Mouse (Mus musculus) heart, embryonic 14.5 days (tissue): ENCODE measurements at regions not wholly inside any gene's neighbourhood (a gene's known extent, or its start where the extent isn't known, plus 50 kb on each side); places are given as distances from the start of the nearest gene placed in this dataset.

Source experiments
- ATAC-seq: fragments of 200-750 bp; cut with Nextera tagmentation; 2 replicates; pipeline ENCODE4 v1.8.0; 2017; ENCODE audit warnings: low read depth, moderate TSS enrichment; ENCODE audit not compliant: insufficient number of reproducible peaks, insufficient read depth, low FRiP score
- H3K27ac ChIP-seq, 2 experiments: fragments of 200-500 bp in 1 of 2; fragments of 300-500 bp in 1 of 2; sonication (generic) in 1 of 2; replicated peaks in 1 of 2; 2 replicates each; pipeline ENCODE4 v1.5.1; 2012 to 2014; ENCODE audit warnings: low read depth in 2 of 2, low read length in 2 of 2, control low read depth in 1 of 2, mild to moderate bottlenecking in 1 of 2, mixed read lengths in 1 of 2; ENCODE audit not compliant: control insufficient read depth in 1 of 2, insufficient read depth in 1 of 2
- H3K27me3 ChIP-seq: fragments of 300-500 bp; sonication (generic); 2 replicates; pipeline ENCODE4 v1.6.1; 2014; ENCODE audit warnings: mild to moderate bottlenecking, low read length, control low read depth; ENCODE audit not compliant: control insufficient read depth, insufficient read depth
- H3K36me3 ChIP-seq: fragments of 300-500 bp; sonication (generic); 2 replicates; pipeline ENCODE4 v1.6.1; 2014; ENCODE audit warnings: mild to moderate bottlenecking, control low read depth, low read length, mixed read lengths; ENCODE audit not compliant: control insufficient read depth, insufficient read depth
- H3K4me1 ChIP-seq, 2 experiments: fragments of 200-500 bp in 1 of 2; fragments of 300-500 bp in 1 of 2; sonication (generic) in 1 of 2; 2 replicates each; pipeline ENCODE4 v1.6.1; 2012 to 2014; ENCODE audit warnings: low read length in 2 of 2, control low read depth in 1 of 2, mixed read lengths in 1 of 2; ENCODE audit not compliant: control insufficient read depth in 2 of 2, insufficient read depth in 2 of 2
- H3K4me2 ChIP-seq: fragments of 300-500 bp; sonication (generic); 2 replicates; pipeline ENCODE4 v1.6.1; 2014; ENCODE audit warnings: mild to moderate bottlenecking, low read length
- H3K4me3 ChIP-seq, 2 experiments: fragments of 200-500 bp in 1 of 2; fragments of 300-500 bp in 1 of 2; sonication (generic) in 1 of 2; 2 replicates each; pipeline ENCODE4 v1.5.1; 2012 to 2014; ENCODE audit warnings: low read length in 2 of 2, mild to moderate bottlenecking in 2 of 2, control low read depth in 1 of 2, low read depth in 1 of 2, moderate library complexity in 1 of 2; ENCODE audit not compliant: control insufficient read depth in 1 of 2, insufficient read depth in 1 of 2
- H3K9ac ChIP-seq: fragments of 300-500 bp; sonication (generic); 2 replicates; pipeline ENCODE4 v1.6.1; 2014; ENCODE audit warnings: mild to moderate bottlenecking, low read length
- H3K9me3 ChIP-seq: fragments of 300-500 bp; sonication (generic); 2 replicates; pipeline ENCODE4 v1.6.1; 2016; ENCODE audit warnings: low read length, control low read depth; ENCODE audit not compliant: control insufficient read depth
- WGBS: fragments of 180-500 bp; shearing (Covaris S2); extraction: QIAGEN DNeasy Blood & Tissue Kit; methylation state at CpG from one replicate; pipeline ENCODE4 v1.1.7; 2014; 5-methylcytosine and 5-hydroxymethylcytosine counted together

GRCm38 (mm10) chr11:8285271-8285670 lies 379.1 kb downstream of the Tns3 start:
- Histone ChIP-seq H3K9ac (no peak overlapping the region), H3K36me3 (no peaks in the 10 kb centered on the region), H3K4me1 (no peaks in the 10 kb centered on the region), H3K4me3 (no peak overlapping the region), H3K27me3 (no peaks in the 10 kb centered on the region), H3K4me2 (no peak overlapping the region), H3K9me3 (no peaks in the 10 kb centered on the region), H3K27ac (no peak overlapping the region)
- WGBS = 89% methylated on average over 1 of the region's 1 CpGs
- ATAC-seq = no peak

- H3K4me3 ChIP-seq = no peak overlapping the region
- H3K27ac ChIP-seq = no peak overlapping the region
- no peak for ATAC-seq
- no peaks in the 10 kb centered on the region for H3K36me3 ChIP-seq
- no peaks in the 10 kb centered on the region for H3K9me3 ChIP-seq
- H3K4me1 ChIP-seq = no peaks in the 10 kb centered on the region
- 58% methylated on average over 4 of the region's 4 CpGs for WGBS
- no peak overlapping the region for H3K4me2 ChIP-seq
- no peaks in the 10 kb centered on the region for H3K27me3 ChIP-seq
- no peak overlapping the region for H3K9ac ChIP-seq
Observed at GRCm38 (mm10) chr11:8275203-8275602, 389.1 kb downstream of the Tns3 start.

GRCm38 (mm10) chr11:8269171-8269570 lies 395.2 kb downstream of the Tns3 start:
- no peak for ATAC-seq
- no peaks in the 10 kb centered on the region for H3K36me3 ChIP-seq
- H3K27ac ChIP-seq = no peak overlapping the region
- WGBS = 62% methylated on average over 2 of the region's 2 CpGs
- H3K9ac ChIP-seq = no peak overlapping the region
- H3K4me3 ChIP-seq = no peak overlapping the region
- H3K4me1 ChIP-seq = no peaks in the 10 kb centered on the region
- no peaks in the 10 kb centered on the region for H3K27me3 ChIP-seq
- H3K9me3 ChIP-seq = no peaks in the 10 kb centered on the region
- H3K4me2 ChIP-seq = no peak overlapping the region

GRCm38 (mm10) chr11:8254036-8254435 lies 410.3 kb downstream of the Tns3 start:
- no peak overlapping the region for H3K27ac ChIP-seq
- no peaks in the 10 kb centered on the region for H3K9me3 ChIP-seq
- no peaks in the 10 kb centered on the region for H3K4me1 ChIP-seq
- H3K36me3 ChIP-seq = no peaks in the 10 kb centered on the region
- ATAC-seq = no peak
- no peak overlapping the region for H3K4me2 ChIP-seq
- no peak overlapping the region for H3K4me3 ChIP-seq
- WGBS = 56% methylated on average over 2 of the region's 2 CpGs
- no peaks in the 10 kb centered on the region for H3K27me3 ChIP-seq
- H3K9ac ChIP-seq = no peak overlapping the region

GRCm38 (mm10) chr11:8251360-8251759 lies 413.0 kb downstream of the Tns3 start:
- no peak overlapping the region for H3K4me2 ChIP-seq
- no peak overlapping the region for H3K9ac ChIP-seq
- H3K9me3 ChIP-seq = no peaks in the 10 kb centered on the region
- WGBS = 68% methylated on average over 2 of the region's 2 CpGs
- H3K36me3 ChIP-seq = no peaks in the 10 kb centered on the region
- H3K27ac ChIP-seq = no peak overlapping the region
- ATAC-seq = no peak
- H3K4me3 ChIP-seq = no peak overlapping the region
- H3K4me1 ChIP-seq = no peaks in the 10 kb centered on the region
- no peaks in the 10 kb centered on the region for H3K27me3 ChIP-seq

- Histone ChIP-seq H3K9me3 (no peaks in the 10 kb centered on the region), H3K4me2 (no peak overlapping the region), H3K36me3 (no peaks in the 10 kb centered on the region), H3K27me3 (no peaks in the 10 kb centered on the region), H3K4me1 (no peaks in the 10 kb centered on the region), H3K9ac (no peak overlapping the region), H3K27ac (no peak overlapping the region), H3K4me3 (no peak overlapping the region)
- ATAC-seq = no peak
- WGBS = 53% methylated on average over 8 of the region's 8 CpGs
Observed at GRCm38 (mm10) chr11:8249468-8249867, 414.9 kb downstream of the Tns3 start.

- H3K4me2 ChIP-seq = no peak overlapping the region
- H3K9ac ChIP-seq = no peak overlapping the region
- WGBS = 44% methylated on average over 5 of the region's 5 CpGs
- no peaks in the 10 kb centered on the region for H3K27me3 ChIP-seq
- no peaks in the 10 kb centered on the region for H3K4me1 ChIP-seq
- H3K36me3 ChIP-seq = no peaks in the 10 kb centered on the region
- no peak overlapping the region for H3K4me3 ChIP-seq
- H3K27ac ChIP-seq = no peak overlapping the region
- H3K9me3 ChIP-seq = no peaks in the 10 kb centered on the region
- ATAC-seq = no peak
Observed at GRCm38 (mm10) chr11:8247535-8247934, 416.8 kb downstream of the Tns3 start.

GRCm38 (mm10) chr11:8247024-8247423 lies 417.3 kb downstream of the Tns3 start:
- Histone ChIP-seq H3K36me3 (no peaks in the 10 kb centered on the region), H3K9ac (no peak overlapping the region), H3K27me3 (no peaks in the 10 kb centered on the region), H3K9me3 (no peaks in the 10 kb centered on the region), H3K4me3 (no peak overlapping the region), H3K4me1 (no peaks in the 10 kb centered on the region), H3K27ac (no peak overlapping the region), H3K4me2 (no peak overlapping the region)
- ATAC-seq = no peak
- 70% methylated on average over 2 of the region's 2 CpGs for whole genome bisulfite sequencing
